Mouse (Mus musculus): ENCODE measurements at regions not wholly inside any gene's neighbourhood (a gene's known extent, or its start where the extent isn't known, plus 50 kb on each side); places are given as distances from the start of the nearest gene placed in this dataset.

GRCm38 (mm10) chr6:24026352-24026751 lies 56.5 kb upstream of the Tas2r118 start:
- TF ChIP-seq CTCF (IDR thresholded peaks at IDR 0.05; ENCODE audit: low read depth) (no peak), EP300 (IDR thresholded peaks at IDR 0.05; ENCODE audit: low read depth) (no peak)

All from liver, postnatal 0 days (tissue).